Mouse (Mus musculus) neural tube, embryonic 11.5 days (tissue): ENCODE measurements around the gene Slc29a1. TPM values are rescaled to one million over a fixed set of nuclear protein-coding genes. Genes with fewer than 3 reads are reported as not detected.

ENCODE experiments used
- ATAC-seq: fragments of 200-750 bp; cut with Nextera tagmentation; 2 replicates; pipeline ENCODE4 v1.8.0; 2017; ENCODE audit warnings: moderate number of reproducible peaks, mild to moderate bottlenecking, moderate TSS enrichment, moderate library complexity; ENCODE audit not compliant: insufficient read depth, low FRiP score, low TSS enrichment
- DNase-seq: peaks from one replicate; pipeline ENCODE4 v3.0.0-alpha.2; 2015; ENCODE audit warnings: low spot score
- H3K27ac ChIP-seq: fragments of 300-500 bp; sonication (generic); 2 replicates; pipeline ENCODE4 v1.5.1; 2014; ENCODE audit warnings: low read depth, mild to moderate bottlenecking, low read length
- H3K27me3 ChIP-seq: fragments of 300-500 bp; sonication (generic); 2 replicates; pipeline ENCODE4 v1.6.1; 2014; ENCODE audit warnings: mild to moderate bottlenecking, low read length, mixed read lengths; ENCODE audit not compliant: control insufficient read depth, insufficient read depth
- H3K36me3 ChIP-seq: fragments of 300-500 bp; sonication (generic); 2 replicates; pipeline ENCODE4 v1.6.1; 2014; ENCODE audit warnings: mild to moderate bottlenecking, low read length, moderate library complexity, mixed read lengths; ENCODE audit not compliant: control insufficient read depth, insufficient read depth
- H3K4me1 ChIP-seq: fragments of 300-500 bp; sonication (generic); 2 replicates; pipeline ENCODE4 v1.6.1; 2014; ENCODE audit warnings: low read length, mixed read lengths; ENCODE audit not compliant: control insufficient read depth, insufficient read depth
- H3K4me2 ChIP-seq: fragments of 300-500 bp; sonication (generic); 2 replicates; pipeline ENCODE4 v1.6.1; 2014; ENCODE audit warnings: low read depth, mild to moderate bottlenecking, moderate library complexity
- H3K4me3 ChIP-seq: fragments of 300-500 bp; sonication (generic); 2 replicates; pipeline ENCODE4 v1.5.1; 2014; ENCODE audit warnings: low read depth, low read length
- H3K9ac ChIP-seq: fragments of 300-500 bp; sonication (generic); 2 replicates; pipeline ENCODE4 v1.6.1; 2014; ENCODE audit warnings: mild to moderate bottlenecking, low read length
- H3K9me3 ChIP-seq: fragments of 300-500 bp; sonication (generic); 2 replicates; pipeline ENCODE4 v1.6.1; 2016; ENCODE audit warnings: low read length; ENCODE audit not compliant: control insufficient read depth
- WGBS: fragments of 180-500 bp; shearing (Covaris S2); extraction: QIAGEN DNeasy Blood & Tissue Kit; methylation state at CpG from one replicate; pipeline ENCODE4 v1.1.7; 2014; 5-methylcytosine and 5-hydroxymethylcytosine counted together
- polyA plus RNA-seq: library from polyadenylated mRNA; unstranded; fragments of >200 nt; fragmentation: Nextera tagmentation; extraction: Ambion mirVana; gene quantifications from 2 replicates; pipeline ENCODE4 v1.2.1, GENCODE M21; 2014

The Slc29a1 gene
- polyA plus RNA-seq, 1 experiment from 2014 or later = 48.7 TPM

GRCm38 (mm10) chr17:45582188-45582587, 17.2 kb downstream of the Slc29a1 start:
- H3K9me3 ChIP-seq = no peaks in the 10 kb centered on the region
- no peak for ATAC-seq
- no peak overlapping the region for H3K27ac ChIP-seq
- no peak for DNase-seq
- no peak overlapping the region for H3K4me2 ChIP-seq
- H3K4me1 ChIP-seq = peaks cover 8% of the 10 kb centered on the region; the same call in 1 of the 2 replicates
- no peaks in the 10 kb centered on the region for H3K36me3 ChIP-seq
- no peak overlapping the region for H3K4me3 ChIP-seq
- H3K27me3 ChIP-seq = no peaks in the 10 kb centered on the region
- WGBS = 92% methylated on average over 6 of the region's 6 CpGs
- no peak overlapping the region for H3K9ac ChIP-seq

DNA sequence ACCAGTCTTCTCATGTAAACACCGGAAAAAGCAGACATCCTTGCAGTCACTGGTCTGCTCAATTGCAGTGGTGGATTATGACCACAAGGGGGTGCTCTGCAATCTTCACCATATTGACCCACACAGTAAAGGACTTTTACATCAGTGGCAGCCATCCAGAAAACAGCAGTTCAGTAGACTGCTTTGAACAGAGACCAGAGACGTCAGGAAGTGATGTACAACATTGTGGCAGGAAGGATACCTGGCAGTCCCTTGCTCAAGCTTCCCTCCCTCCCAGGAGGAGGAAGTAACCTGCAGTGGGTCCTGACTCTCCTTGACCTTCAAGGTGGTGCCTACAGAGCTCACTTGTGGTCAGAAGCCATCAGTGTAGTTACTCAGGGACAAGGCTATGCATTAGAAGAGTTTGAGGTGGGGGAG, 17.8 kb downstream of the Slc29a1 start:
- ATAC-seq = no peak
- WGBS = 23% methylated on average over 2 of the region's 2 CpGs

GRCm38 (mm10) chr17:45580958-45581477, 18.4 kb downstream of the Slc29a1 start:
- DNase-seq (no peak), ATAC-seq (no peak)
- Histone ChIP-seq H3K4me3 (no peak overlapping the region), H3K27ac (no peak overlapping the region), H3K4me1 (peaks cover 8% of the 10 kb centered on the region; the same call in 1 of the 2 replicates), H3K36me3 (no peaks in the 10 kb centered on the region), H3K9ac (no peak overlapping the region), H3K9me3 (no peaks in the 10 kb centered on the region), H3K4me2 (no peak overlapping the region), H3K27me3 (no peaks in the 10 kb centered on the region)
- 43% methylated on average over 12 of the region's 12 CpGs for WGBS

More for the DNA sequence above, 17.8 kb downstream of the Slc29a1 start:
- H3K9ac ChIP-seq = no peak overlapping the region
- H3K4me2 ChIP-seq = no peak overlapping the region
- H3K36me3 ChIP-seq = no peaks in the 10 kb centered on the region
- DNase-seq = peak; percentile 74
- H3K27me3 ChIP-seq = no peaks in the 10 kb centered on the region
- H3K4me3 ChIP-seq = no peak overlapping the region
- H3K27ac ChIP-seq = no peak overlapping the region
- H3K4me1 ChIP-seq = peaks cover 8% of the 10 kb centered on the region; the same call in 1 of the 2 replicates
- no peaks in the 10 kb centered on the region for H3K9me3 ChIP-seq

DNA sequence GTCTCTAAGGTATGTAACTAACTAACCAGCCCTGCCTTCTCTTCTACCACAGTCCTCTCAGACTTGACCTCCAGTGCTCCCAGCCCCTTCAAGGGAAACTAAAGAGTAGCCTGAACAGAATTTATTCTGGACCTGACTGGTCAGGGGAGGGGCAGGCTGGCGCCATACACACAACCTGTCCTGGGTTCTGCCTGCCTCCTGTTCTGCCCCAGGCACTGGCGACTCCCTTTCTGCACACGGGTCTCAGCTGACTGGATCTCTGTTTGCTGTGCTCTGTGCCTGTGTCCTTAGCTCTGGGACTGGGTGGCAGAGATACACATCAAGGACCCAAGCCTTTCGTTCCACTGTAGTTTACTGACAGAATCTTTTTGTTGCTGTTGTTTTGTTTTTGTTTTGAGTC, 19.9 kb downstream of the Slc29a1 start:
- Histone ChIP-seq H3K9me3 (no peaks in the 10 kb centered on the region), H3K9ac (no peak overlapping the region), H3K36me3 (no peaks in the 10 kb centered on the region), H3K27ac (no peak overlapping the region), H3K4me3 (no peak overlapping the region), H3K4me2 (no peak overlapping the region), H3K4me1 (peaks cover 9% of the 10 kb centered on the region), H3K27me3 (no peaks in the 10 kb centered on the region)
- 82% methylated on average over 4 of the region's 4 CpGs for WGBS
- no peak for ATAC-seq
- no peak for DNase-seq

DNA sequence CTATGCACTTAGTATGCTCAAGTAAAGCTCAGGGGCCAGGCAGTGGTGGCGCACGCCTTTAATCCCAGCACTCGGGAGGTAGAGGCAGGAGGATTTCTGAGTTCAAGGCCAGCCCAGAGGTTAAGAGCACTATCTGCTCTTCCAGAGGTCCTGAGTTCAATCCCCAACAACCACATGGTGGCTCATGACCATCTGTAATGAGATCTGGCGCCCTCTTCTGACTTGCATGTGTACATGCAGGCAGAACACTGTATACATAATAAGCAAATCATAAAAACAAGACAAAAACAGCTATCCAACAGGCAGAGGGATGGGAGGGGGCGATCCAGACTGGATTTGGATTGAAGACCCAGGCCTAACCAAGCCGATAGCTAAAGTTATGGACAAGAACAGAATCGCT, 20.6 kb downstream of the Slc29a1 start:
- ATAC-seq (no peak), DNase-seq (no peak)
- peaks cover 10% of the 10 kb centered on the region for H3K4me1 ChIP-seq
- no peak overlapping the region for H3K27ac ChIP-seq
- H3K4me3 ChIP-seq = no peak overlapping the region
- no peaks in the 10 kb centered on the region for H3K36me3 ChIP-seq
- H3K27me3 ChIP-seq = no peaks in the 10 kb centered on the region
- no peak overlapping the region for H3K9ac ChIP-seq
- WGBS = 75% methylated on average over 7 of the region's 7 CpGs
- no peaks in the 10 kb centered on the region for H3K9me3 ChIP-seq
- no peak overlapping the region for H3K4me2 ChIP-seq

DNA sequence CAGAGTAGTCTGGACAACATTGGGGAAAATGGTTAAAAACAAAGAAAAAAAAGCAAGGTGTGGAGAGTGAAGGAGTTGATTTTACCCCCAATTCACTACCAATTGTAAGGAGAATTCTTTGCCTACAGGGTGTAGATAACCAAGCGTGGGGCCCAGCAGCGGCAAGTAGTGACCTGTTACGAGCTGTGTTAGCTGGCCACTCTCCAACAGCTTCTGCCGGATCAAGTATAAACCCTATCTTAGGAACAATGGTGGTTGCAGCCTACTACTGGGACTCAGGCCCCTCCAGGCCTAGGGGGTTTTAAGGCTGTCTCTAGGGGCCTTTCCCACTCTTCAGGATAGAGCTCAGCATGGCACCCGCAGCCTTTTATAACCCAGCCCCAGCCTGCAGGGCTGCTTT, 21.2 kb downstream of the Slc29a1 start:
- Histone ChIP-seq H3K27me3 (no peaks in the 10 kb centered on the region), H3K4me1 (peaks cover 10% of the 10 kb centered on the region), H3K4me3 (no peak overlapping the region), H3K9ac (no peak overlapping the region), H3K4me2 (no peak overlapping the region), H3K9me3 (no peaks in the 10 kb centered on the region), H3K36me3 (no peaks in the 10 kb centered on the region), H3K27ac (no peak overlapping the region)
- no peak for ATAC-seq
- 79% methylated on average over 5 of the region's 5 CpGs for WGBS
- DNase-seq = no peak

GRCm38 (mm10) chr17:45575123-45575897, 24.1 kb downstream of the Slc29a1 start:
- Histone ChIP-seq H3K36me3 (peaks cover 8% of the 10 kb centered on the region), H3K9ac (no peak overlapping the region), H3K4me1 (peaks cover 6% of the 10 kb centered on the region), H3K4me2 (no peak overlapping the region), H3K9me3 (no peaks in the 10 kb centered on the region), H3K27me3 (no peaks in the 10 kb centered on the region), H3K4me3 (no peak overlapping the region), H3K27ac (no peak overlapping the region)
- ATAC-seq (no peak), DNase-seq (no peak)
- 93% methylated on average over 8 of the region's 8 CpGs for WGBS

DNA sequence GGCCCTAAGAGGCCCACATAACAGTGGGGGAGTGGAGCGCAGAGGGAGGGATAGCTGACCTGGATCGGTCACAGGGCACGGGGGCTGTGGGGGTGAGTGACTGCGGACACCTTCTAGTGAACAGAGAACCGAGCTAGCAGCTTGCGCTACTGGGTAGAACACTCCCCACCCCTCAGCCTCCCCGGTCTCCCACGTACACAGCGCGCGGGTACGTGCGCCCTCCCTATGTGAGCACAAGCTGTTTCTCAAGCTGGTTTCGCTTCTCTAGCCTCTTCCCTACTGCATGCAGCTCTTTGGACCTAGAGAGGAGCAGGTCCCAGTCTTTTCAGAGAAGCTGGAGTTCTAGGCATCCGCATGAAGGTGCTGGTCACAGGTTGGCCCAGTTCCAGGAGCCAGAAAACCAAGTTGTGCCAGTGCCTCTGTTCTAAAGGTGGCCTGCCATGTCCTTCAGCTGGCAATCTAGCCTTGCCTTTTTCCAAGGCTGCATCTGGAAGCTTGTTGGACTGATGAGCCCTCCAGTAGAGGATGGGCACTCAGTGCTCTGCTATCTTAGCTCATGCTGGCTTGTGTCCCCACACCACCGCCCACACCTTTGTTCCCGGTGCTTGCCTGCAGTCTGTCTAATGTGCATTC, 25.2 kb downstream of the Slc29a1 start:
- Histone ChIP-seq H3K27ac (peak overlapping the region; percentile 93), H3K9ac (peak overlapping the region; percentile 99), H3K9me3 (no peaks in the 10 kb centered on the region), H3K4me3 (peak overlapping the region; percentile 100), H3K4me2 (peak overlapping the region; percentile 94), H3K27me3 (no peaks in the 10 kb centered on the region), H3K36me3 (peaks cover 17% of the 10 kb centered on the region), H3K4me1 (peaks cover 6% of the 10 kb centered on the region)
- DNase-seq (no peak), ATAC-seq (peak; percentile 22)
- 3% methylated on average over 17 of the region's 17 CpGs for WGBS
